Mouse (Mus musculus): ENCODE measurements at regions not wholly inside any gene's neighbourhood (a gene's known extent, or its start where the extent isn't known, plus 50 kb on each side); places are given as distances from the start of the nearest gene placed in this dataset.

DNA sequence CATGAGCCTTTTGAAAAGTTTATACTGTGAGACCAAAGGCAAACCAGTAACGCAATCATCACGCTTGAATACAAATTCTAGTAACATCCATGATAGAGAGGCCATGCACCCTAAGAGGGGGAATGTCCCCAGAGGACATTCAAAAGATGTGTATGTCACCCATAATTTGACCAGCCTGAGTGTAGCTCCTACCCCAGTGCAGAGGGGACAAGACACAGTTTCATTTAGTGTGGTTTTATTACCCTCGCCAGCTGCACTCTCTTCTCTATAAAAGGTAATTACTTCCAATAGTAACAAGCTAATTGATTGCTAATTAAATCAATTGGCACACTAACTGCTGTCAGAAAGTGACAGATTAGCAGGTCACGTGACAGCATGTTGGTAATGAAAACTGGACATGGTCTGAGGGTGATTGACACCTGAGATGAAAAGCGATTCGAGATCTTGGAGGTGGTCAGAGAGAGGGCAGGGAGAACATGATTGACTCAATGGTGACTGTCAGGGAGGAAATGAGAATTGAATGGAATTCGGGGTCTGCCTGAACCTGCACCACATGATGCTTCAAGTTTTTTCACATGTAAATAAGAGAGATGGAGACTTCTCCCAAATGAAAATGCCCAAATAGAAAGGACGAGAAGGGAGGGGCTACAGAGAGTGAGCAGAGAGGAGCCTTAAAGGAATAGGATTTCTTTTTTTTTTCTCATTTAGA lies 309.9 kb downstream of the En1 start:
- DNase-seq (ENCODE audit: low read depth) = no peak

GRCm38 (mm10) chr1:120921540-120921939 lies 319.3 kb downstream of the En1 start:
- DNase-seq (ENCODE audit: low read depth) = no peak

GRCm38 (mm10) chr1:120925271-120925670 lies 323.1 kb downstream of the En1 start:
- DNase-seq (ENCODE audit: low read depth) = no peak

GRCm38 (mm10) chr1:120930141-120930540 lies 327.9 kb downstream of the En1 start:
- no peak for DNase-seq (ENCODE audit: low read depth)

DNA sequence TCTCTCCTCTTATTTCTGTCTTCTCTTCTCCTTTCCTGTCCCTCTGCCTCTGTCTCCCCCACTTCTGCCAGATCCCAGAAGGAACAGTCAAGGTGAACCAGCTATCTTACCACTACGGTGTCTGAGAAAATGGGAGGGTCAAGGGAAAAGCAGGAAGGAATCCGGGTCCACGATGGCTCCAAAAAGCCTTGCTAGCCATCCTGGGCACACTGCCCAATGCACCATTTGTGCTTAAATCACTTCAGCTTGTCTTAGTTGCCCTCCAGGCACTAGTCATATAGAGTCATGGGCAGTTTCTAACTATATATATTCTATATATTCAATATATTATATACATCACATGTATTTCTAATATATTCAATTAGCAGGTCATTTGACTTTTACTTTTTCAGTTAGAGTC lies 333.1 kb downstream of the En1 start:
- no peak for DNase-seq (ENCODE audit: low read depth)

DNA sequence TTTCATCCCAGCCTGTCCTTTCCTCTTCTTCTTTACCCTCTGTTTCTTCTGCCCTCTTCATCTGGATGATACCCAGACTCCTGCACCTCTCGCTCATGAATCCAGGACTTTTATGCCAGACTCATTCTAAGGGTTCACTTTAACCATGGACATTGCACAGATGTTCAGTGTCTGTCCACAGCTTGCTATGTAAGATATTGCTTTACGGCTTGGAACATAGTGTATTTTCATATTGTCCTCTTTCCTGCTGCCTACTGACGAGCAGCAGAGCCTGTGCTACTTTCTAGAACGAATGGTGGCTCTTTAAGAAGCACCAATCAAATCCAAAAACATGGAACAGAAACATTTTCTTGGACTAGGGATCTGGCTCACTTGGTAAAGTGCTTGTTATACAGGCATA lies 341.5 kb downstream of the En1 start:
- no peak for DNase-seq (ENCODE audit: low read depth)

DNA sequence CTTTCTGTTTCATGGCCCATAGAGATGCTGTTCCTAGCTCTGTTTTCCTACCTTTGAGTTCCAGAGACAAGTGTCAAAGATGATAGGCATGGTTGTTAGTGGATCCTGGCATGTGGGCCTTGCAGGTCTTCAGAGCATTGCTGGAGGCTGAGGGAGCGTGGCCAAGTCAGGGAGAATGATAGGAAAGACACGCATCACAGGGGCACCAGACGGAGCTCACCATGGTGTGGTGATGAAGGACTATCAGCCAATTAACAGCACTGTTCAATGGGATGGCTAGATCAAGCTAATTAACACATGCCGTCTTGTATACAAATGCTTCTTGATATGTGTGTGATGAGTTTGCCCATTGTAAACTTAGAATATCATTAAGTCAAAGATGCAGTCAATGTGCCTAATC lies 344.1 kb downstream of the En1 start:
- DNase-seq (ENCODE audit: low read depth) = no peak

DNA sequence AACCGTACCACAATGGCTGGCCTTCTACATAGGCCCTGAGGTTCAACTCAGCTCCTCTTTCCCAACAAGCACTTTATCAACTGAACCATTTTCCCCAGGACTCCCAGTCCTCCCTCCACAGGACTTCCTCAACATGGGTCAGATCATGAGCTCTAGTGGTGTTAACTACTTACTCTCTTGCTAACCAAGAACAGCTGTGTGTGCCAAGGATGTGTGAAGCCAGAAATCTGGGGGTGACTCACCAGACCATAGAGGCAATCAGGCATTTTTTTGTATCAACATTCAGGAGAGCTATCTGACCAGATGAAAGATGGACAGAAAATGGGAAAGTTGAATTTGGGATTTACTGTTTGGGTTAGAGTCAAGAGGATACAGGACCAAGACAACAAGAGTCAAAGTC lies 359.0 kb downstream of the En1 start:
- DNase-seq (ENCODE audit: low read depth) = no peak

- DNase-seq (ENCODE audit: low read depth) = no peak
Observed at GRCm38 (mm10) chr1:120961984-120962383, 359.8 kb downstream of the En1 start.

DNA sequence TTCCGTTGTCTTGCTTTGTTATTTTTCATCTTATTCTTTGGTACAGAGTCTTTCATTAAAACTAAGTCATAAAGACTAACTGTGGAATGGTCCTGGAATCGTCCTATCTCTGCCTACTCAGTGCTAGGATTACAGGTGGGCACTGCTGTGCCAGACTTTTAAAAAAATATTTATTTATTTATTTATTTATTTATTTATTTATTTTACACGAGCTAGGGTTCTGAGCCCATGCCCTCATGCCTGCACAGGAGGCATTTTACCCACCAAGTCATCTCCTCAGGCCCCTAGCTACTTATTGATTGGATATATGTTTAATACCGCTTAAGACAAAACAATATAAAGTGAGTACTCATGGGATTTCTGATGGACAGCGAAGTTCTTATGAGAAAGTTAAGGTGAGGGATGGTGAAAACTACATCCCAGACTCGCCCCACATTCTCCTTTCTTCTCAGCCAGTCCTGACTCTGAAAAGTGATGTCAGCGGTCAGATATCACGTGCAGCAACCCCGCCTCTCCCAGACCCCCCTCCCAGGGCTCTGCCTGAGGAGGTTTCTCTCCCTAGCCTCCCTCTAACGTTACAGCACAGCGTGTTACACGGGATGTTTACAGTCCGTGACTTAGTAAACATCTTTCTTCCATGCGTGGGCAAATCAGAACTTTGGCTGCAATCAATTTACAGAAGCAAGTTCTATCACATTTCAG lies 361.4 kb downstream of the En1 start:
- no peak for DNase-seq (ENCODE audit: low read depth)

DNA sequence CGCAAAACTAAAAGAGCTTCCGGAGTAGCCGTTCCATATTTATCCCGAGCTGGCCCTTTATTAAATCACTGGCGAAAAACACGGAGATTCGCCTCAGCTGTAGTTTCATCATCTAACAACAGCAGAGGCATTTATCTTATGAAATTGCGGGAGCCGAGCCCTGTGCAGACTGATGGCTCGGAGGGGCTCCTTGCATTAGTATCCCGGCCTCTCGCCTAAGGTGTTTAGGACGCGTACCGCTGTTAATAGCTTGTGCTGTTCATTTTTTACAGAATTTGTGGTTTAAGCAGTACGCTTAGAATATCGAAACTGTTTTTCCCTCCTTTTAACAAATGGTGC lies 361.9 kb downstream of the En1 start:
- no peak for DNase-seq (ENCODE audit: low read depth)

GRCm38 (mm10) chr1:120966132-120966531 lies 363.9 kb downstream of the En1 start:
- no peak for DNase-seq (ENCODE audit: low read depth)

DNA sequence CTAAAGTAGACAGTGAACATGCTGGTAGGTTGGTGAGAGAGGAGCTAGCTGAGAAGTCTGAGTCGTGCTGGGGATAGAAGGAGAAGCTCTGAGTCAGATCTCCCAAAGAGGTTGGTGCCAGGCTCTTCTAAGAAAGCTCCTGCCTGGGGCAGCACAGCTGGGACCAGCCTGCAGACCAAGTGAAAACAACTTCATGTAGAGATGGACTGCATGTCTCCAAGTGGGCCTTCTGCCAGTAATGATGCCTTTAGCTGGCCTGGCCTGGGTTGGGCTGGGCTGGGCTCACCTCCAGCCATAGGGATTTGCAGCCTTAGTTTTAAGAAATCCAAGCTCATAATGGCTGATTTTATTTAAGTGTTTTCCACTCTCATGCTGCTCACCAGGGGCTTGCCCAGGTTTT lies 357.7 kb downstream of the Insig2 start:
- no peak for DNase-seq (ENCODE audit: low read depth)

DNA sequence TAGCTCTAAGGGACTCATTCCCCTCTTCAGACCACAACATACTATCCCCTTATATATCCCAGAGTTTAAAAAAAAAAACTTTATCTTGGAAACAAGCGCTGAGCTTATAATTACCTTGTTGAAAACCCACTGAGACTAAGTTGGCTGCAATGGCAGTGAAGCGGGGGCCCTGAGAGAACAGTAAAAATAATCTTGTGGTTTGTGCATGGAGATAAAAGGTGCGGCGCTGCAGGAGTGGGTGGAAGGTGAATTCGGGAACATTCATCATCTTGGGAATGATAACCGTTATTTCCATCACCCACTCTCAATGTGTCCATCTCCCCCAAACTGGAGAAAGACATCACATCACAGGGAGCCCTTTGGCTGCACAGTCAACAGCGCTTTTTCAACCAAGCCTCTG lies 327.9 kb downstream of the Insig2 start:
- no peak for DNase-seq (ENCODE audit: low read depth)

- DNase-seq (ENCODE audit: low read depth) = no peak
Observed at GRCm38 (mm10) chr1:121005198-121005597, 327.2 kb downstream of the Insig2 start.

GRCm38 (mm10) chr1:121012126-121012525 lies 320.3 kb downstream of the Insig2 start:
- no peak for DNase-seq (ENCODE audit: low read depth)

- DNase-seq (ENCODE audit: low read depth) = no peak
Observed at GRCm38 (mm10) chr1:121013839-121014503, 318.4 kb downstream of the Insig2 start.

- DNase-seq (ENCODE audit: low read depth) = no peak
Observed at GRCm38 (mm10) chr1:121029375-121029774, 303.0 kb downstream of the Insig2 start.

DNA sequence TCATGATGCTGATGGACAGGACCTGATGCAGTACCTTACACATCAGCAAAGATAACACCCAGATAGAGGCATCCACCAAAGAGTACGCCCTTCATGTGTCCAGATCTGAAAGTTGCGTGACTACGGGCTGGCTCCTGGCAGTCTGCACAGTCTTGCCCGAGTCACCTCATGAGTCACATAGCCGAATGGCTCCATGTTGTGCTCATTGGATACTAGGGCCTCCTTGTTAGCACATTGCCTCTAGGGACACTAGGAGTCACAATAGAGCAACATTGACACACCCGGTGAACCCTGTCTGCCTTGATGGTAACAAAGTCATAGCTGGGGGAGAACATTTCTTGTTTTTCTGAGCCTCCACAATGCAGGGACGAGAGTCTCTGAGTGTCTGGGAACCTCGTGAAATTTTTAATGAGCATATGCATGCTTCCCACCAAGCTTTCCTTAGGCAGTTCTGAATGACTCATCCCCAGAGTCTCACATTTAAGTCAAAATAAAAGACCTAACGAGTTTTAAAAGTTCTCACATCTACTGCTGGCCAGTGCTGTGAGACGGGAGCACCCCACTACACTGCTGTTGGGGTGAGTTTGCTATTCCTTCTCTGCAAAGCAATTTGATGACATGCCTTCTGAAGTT lies 297.5 kb downstream of the Insig2 start:
- no peak for DNase-seq (ENCODE audit: low read depth)

DNA sequence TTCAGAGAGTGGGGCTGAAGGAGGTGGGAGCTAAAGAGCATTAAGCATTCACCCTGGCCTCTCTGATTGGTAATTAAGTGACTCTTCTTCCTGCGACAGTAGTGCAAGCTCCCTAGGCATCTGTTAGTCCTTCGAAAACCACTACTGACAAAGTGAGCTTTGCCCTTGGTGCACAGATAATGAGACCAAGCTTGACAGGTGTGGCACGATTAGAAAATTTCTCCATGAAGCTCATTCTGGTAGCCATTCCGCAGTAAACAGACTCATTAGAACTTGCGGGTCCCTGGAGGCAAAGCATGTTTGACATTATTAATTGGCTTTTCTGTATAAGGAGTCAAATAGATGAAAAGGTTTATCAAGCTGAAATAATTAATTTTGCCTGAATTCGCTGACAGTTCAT lies 285.8 kb downstream of the Insig2 start:
- no peak for DNase-seq (ENCODE audit: low read depth)

- no peak for DNase-seq (ENCODE audit: low read depth)
Observed at GRCm38 (mm10) chr1:121047406-121047805, 285.0 kb downstream of the Insig2 start.

- no peak for DNase-seq (ENCODE audit: low read depth)
Observed at GRCm38 (mm10) chr1:121049684-121050083, 282.7 kb downstream of the Insig2 start.
